Mouse (Mus musculus) brain, embryonic 14.5 days (tissue): ENCODE measurements around the gene Shank3. TPM values are rescaled to one million over a fixed set of nuclear protein-coding genes. Genes with fewer than 3 reads are reported as not detected.

Experiments
- DNase-seq: peaks from one replicate; pipeline ENCODE4 v3.0.0-alpha.2; 2011; ENCODE audit warnings: low read depth
- CTCF ChIP-seq: fragments of 200-500 bp; IDR thresholded peaks from 2 replicates; pipeline ENCODE4 v1.5.1; 2012; ENCODE audit warnings: inconsistent platforms, mild to moderate bottlenecking, moderate library complexity, borderline replicate concordance; ENCODE audit not compliant: insufficient read depth, insufficient read length; ENCODE audit errors: extremely low read depth
- POLR2A ChIP-seq: fragments of 200-500 bp; IDR thresholded peaks from 2 replicates; pipeline ENCODE4 v1.6.1; 2012; ENCODE audit warnings: mild to moderate bottlenecking, inconsistent platforms, borderline replicate concordance; ENCODE audit not compliant: poor library complexity, insufficient read depth, insufficient read length, severe bottlenecking; ENCODE audit errors: extremely low read depth
- polyA plus RNA-seq: library from polyadenylated mRNA; depleted of rRNA; stranded (reverse); fragments of >200 nt; gene quantifications from 2 replicates; pipeline ENCODE4 v1.2.3, GENCODE M21; 2012

Shank3 gene
- polyA plus RNA-seq, 1 experiment, result 41.5 TPM

DNA sequence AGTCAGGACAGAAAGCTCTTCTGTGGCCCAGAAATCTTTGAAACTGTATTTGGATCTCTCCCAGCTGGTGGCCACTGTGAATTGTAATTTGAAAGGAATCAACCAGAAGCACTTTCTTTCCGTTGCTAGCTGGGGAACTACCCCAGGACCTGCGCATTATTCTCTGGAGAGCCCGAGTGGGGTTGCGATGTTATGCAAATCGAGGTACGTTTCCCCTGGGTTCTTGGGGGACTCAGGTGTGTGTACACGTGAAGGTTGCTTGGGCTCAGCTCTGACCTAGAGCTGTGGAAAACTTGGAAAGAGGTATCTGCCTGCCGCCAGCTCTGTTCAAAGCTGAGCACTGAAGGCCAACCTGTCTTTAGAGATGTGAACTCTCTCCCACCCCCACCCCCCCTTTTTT, 21.6 kb upstream of the Shank3 start:
- TF ChIP-seq POLR2A, result no peak
- TF ChIP-seq CTCF, result no peak
- DNase-seq, result no peak

DNA sequence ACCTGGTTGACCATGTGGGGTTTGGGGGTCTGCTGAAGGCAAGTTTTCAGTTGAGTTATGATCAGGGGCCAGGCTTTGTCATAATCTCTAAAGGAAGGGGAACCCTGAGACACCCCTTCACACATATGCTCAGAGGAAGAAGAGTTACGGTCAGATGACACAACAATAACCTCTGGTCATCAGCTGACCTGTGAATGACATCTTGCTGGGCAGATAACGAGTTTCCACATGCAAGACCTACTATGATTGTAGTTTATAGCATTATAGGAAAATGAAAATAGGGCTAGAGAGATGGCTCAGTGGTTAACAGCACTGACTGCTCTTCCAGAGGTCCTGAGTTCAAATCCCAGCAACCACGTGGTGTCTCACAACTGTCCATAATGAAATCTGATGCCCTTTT, 20.8 kb upstream of the Shank3 start:
- TF ChIP-seq POLR2A (no peak), CTCF (no peak)
- DNase-seq, result no peak

GRCm38 (mm10) chr15:89480584-89480983, 18.8 kb upstream of the Shank3 start:
- no peak for DNase-seq
- TF ChIP-seq POLR2A (no peak), CTCF (no peak)

DNA sequence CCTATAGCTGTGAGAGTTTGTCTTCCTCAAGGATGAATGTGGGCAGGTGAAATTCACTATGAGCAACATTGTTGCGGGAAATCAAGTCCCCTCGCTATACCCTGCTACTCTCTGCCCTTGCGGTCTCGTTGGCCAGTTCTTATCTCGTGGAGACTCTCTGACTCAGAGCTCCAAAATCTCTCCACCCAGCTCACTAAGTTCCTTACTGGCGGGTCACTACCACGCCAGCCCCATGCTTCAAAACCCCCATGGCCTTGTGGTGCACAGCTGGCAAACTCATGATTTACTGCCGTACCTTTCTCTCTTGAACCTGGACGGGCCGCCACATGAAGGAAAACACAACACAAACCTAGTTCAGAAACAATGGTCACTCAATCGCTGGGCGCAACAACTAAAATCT, 11.2 kb upstream of the Shank3 start:
- DNase-seq, result no peak
- TF ChIP-seq CTCF, result no peak
- TF ChIP-seq POLR2A, result no peak

GRCm38 (mm10) chr15:89488611-89489117, 10.8 kb upstream of the Shank3 start:
- TF ChIP-seq POLR2A, result no peak
- TF ChIP-seq CTCF, result no peak

GRCm38 (mm10) chr15:89494970-89495369, 4.5 kb upstream of the Shank3 start:
- DNase-seq, result no peak
- TF ChIP-seq CTCF (peak; percentile 47; the same call in 1 of the 2 replicates), POLR2A (no peak)

More at GRCm38 (mm10) chr15:89488611-89489117, 10.8 kb upstream of the Shank3 start:
- DNase-seq, result no peak

DNA sequence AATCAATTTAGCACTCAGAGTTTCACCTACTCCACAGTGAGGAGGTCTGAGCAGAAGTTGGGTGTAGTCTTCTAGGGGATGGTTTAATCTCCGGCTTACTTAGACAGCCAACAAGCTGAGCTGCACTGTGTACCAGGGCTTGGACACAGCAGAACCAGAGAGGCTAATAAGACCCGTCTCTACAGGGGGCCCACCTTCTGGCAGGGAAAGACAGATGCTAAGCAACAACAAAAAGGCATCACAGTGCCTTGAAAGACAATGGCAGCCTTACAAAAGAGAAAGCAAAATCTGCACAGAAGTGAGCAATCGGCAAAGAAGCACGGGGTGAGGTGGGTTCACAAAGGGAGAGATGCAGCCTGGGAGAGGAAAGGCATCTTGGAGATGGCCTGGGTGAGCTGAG, 3.3 kb upstream of the Shank3 start:
- TF ChIP-seq CTCF (no peak), POLR2A (no peak)
- DNase-seq, result peak; percentile 33

DNA sequence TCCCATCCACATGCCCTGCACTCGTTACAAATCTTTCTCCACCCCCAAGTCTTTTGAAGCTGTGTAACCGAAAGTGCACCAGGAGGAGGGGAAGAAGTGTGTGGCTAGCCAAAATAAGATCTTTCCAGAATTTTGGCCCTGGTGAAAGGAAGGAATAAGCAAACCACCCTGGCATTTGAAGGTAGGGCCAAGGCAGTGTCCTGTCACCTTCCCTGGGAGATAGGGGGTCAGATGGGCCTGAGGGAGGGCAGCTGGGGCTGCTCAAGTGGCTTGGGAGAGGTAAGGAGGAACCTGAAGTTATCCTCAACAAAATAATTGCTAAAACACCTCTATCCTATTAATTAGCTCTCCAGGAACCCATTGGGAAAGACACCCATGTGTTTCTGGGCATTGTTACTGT, 2.6 kb upstream of the Shank3 start:
- no peak for DNase-seq
- TF ChIP-seq POLR2A (no peak), CTCF (no peak)

- TF ChIP-seq CTCF, result no peak
- no peak for TF ChIP-seq POLR2A
- DNase-seq, result peak; percentile 11
Measured at GRCm38 (mm10) chr15:89497391-89498048, 1.9 kb upstream of the Shank3 start.

- DNase-seq, result peak; percentile 66
- TF ChIP-seq POLR2A, result no peak
- no peak for TF ChIP-seq CTCF
Measured at GRCm38 (mm10) chr15:89498049-89498960, 1.1 kb upstream of the Shank3 start.

DNA sequence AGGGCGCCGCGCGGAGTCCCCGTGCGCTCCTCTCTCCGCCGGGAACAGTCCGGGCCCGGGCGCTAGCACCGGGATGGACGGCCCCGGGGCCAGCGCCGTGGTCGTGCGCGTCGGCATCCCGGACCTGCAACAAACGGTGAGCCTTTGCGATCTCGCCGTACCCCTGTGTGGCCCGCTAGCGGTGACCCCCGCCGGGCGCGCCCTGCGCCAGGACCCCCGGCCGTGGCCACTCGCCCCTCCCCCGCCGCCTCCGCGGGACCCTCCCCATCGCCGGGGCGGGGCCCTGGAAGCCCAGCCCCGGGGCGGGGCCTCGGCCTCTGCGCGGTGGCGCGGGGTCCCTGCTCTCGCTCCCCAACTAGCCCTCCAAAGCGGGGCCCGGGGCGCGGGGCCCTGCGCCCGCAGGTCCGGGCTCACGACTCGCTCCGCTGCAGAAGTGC, 379 bp downstream of the Shank3 start:
- TF ChIP-seq CTCF, result no peak
- peak; percentile 72 for TF ChIP-seq POLR2A
- DNase-seq, result peak; percentile 80
